Mouse (Mus musculus): ENCODE results near the gene Dcps.

DNA sequence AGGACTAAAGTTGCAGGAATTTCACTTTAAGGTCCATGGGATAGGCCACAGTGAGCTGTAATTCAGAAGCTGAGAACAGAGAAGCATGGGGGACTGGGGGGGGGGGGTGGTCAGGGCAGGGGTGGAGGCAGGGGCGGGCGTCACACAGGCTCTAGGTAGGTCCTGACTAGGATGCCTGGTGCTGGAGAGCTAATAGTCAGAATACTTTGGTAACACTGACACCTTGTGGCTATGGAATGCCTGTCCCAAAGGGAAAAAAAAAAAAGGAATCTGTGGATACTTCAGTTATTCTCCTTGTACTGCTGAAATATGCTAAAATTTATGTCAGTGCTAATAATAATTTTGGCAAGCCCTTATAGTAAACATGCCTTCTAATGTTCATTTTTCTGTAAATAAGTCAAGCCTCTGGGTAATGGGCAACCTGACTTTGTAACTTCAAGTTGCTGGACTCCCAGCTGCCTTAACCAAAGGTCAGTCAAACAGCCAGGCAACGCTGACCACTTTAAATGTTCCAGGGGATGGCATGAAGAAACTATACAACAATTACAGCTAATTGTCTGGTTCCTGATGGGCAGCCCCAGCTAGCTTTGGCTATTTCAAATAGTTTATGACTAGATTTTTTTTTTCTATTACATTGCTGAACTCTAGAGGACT lies 9.6 kb downstream of the Dcps start:
- TF ChIP-seq CTCF (IDR thresholded peaks at IDR 0.05; ENCODE audit: low read depth, low read length): no peak
- TF ChIP-seq GATA2 (IDR thresholded peaks at IDR 0.05; ENCODE audit: borderline replicate concordance, low read depth, low read length): no peak
- TF ChIP-seq TAL1 (conservative IDR thresholded peaks at IDR 0.05; ENCODE audit: low read depth, low read length): no peak
- TF ChIP-seq GATA1 (IDR thresholded peaks at IDR 0.05; ENCODE audit: borderline replicate concordance, low read length): no peak

Measured in G1E (cell line).